In genomic region chr10:25023601-25024157, GRCm38 (mm10) we compare ENCODE assay signal across 10 mouse cellular contexts.
DNase-seq lines count a peak whose midpoint lies in the region; ATAC-seq and TF ChIP-seq lines count a peak whose summit lies in the region.
"Had no signal": no experiment of that assay in that cellular context is flagged by ENCODE, and none has a peak within 500 bp of the region (broad histone marks: within the 10 kb centered on the region; RNA-seq: fewer than 3 reads in every experiment).

No protein-coding gene starts in this region.

- peak; percentile 35 for DNase-seq in kidney, adult 2 months
- peak; percentile 77 for DNase-seq in adrenal gland, postnatal 14 days
- peak; percentile 62 for DNase-seq in embryonic facial prominence, embryonic 11.5 days (ENCODE audit: low spot score)
- DNase-seq in heart, postnatal 4 days = peak; percentile 33
- DNase-seq in MN1 (ENCODE audit: low spot score) = no peak
- DNase-seq: lung, embryonic 14.5 days had no signal

- 0 out of 2 replicates have a peak, but pooled peaks cover 3% of the 10 kb centered on the region for H3K9me3 ChIP-seq in kidney, embryonic 15.5 days (replicated peaks)
- H3K9me3 ChIP-seq in embryonic facial prominence, embryonic 11.5 days (replicated peaks; ENCODE audit: control insufficient read depth, low read length) = no peaks in the 10 kb centered on the region
- H3K9me3 ChIP-seq in midbrain, embryonic 16.5 days (replicated peaks; ENCODE audit: control insufficient read depth, low read length, poor library complexity, severe bottlenecking) = peaks cover 5% of the 10 kb centered on the region; the same call in 1 of the 2 replicates
- no peaks in the 10 kb centered on the region for H3K9me3 ChIP-seq in intestine, postnatal 0 days (ENCODE audit: control insufficient read depth)
- H3K9me3 ChIP-seq: stomach, embryonic 15.5 days had no signal

- no peak for TF ChIP-seq POLR2A in kidney, adult 2 months (IDR thresholded peaks at IDR 0.05; ENCODE audit: low read depth, low read length)

- ATAC-seq in kidney, embryonic 15.5 days (replicated peaks; ENCODE audit: low FRiP score) = no peak
- no peak for ATAC-seq in embryonic facial prominence, embryonic 11.5 days (replicated peaks; ENCODE audit: insufficient number of reproducible peaks, low FRiP score, low TSS enrichment, low read depth)
- ATAC-seq in midbrain, embryonic 16.5 days = peak; percentile 85
- ATAC-seq in intestine, postnatal 0 days = no peak

- no peaks in the 10 kb centered on the region for H3K4me1 ChIP-seq in kidney, adult 2 months (ENCODE audit: control insufficient read depth, insufficient read depth, low read length)
- no peaks in the 10 kb centered on the region for H3K4me1 ChIP-seq in kidney, embryonic 15.5 days
- H3K4me1 ChIP-seq in embryonic facial prominence, embryonic 11.5 days (ENCODE audit: control insufficient read depth, insufficient read depth, low read length) = no peaks in the 10 kb centered on the region
- H3K4me1 ChIP-seq in midbrain, embryonic 16.5 days (ENCODE audit: control insufficient read depth, insufficient read depth, low read length) = no peaks in the 10 kb centered on the region; the same call in 1 of the 2 replicates
- H3K4me1 ChIP-seq in intestine, postnatal 0 days (replicated peaks; ENCODE audit: control insufficient read depth, insufficient read depth, low read length) = no peaks in the 10 kb centered on the region
- H3K4me1 ChIP-seq: stomach, embryonic 15.5 days had no signal

- no peak overlapping the region for H3K9ac ChIP-seq in kidney, embryonic 15.5 days
- no peak overlapping the region for H3K9ac ChIP-seq in embryonic facial prominence, embryonic 11.5 days (replicated peaks; ENCODE audit: low read length)
- no peak overlapping the region for H3K9ac ChIP-seq in midbrain, embryonic 16.5 days (ENCODE audit: low read depth, low read length)
- no peak overlapping the region for H3K9ac ChIP-seq in intestine, postnatal 0 days (ENCODE audit: low read depth, low read length)
- H3K9ac ChIP-seq: lung, embryonic 14.5 days; stomach, embryonic 15.5 days had no signal

- no peaks in the 10 kb centered on the region for H3K36me3 ChIP-seq in kidney, adult 2 months (ENCODE audit: control insufficient read depth, insufficient read depth, low read length)
- no peaks in the 10 kb centered on the region for H3K36me3 ChIP-seq in kidney, embryonic 15.5 days
- no peaks in the 10 kb centered on the region for H3K36me3 ChIP-seq in embryonic facial prominence, embryonic 11.5 days (replicated peaks; ENCODE audit: control insufficient read depth, insufficient read depth, low read depth, low read length)
- H3K36me3 ChIP-seq in midbrain, embryonic 16.5 days (ENCODE audit: control insufficient read depth, insufficient read depth, low read length) = no peaks in the 10 kb centered on the region
- no peaks in the 10 kb centered on the region for H3K36me3 ChIP-seq in intestine, postnatal 0 days (ENCODE audit: control insufficient read depth, insufficient read depth)
- H3K36me3 ChIP-seq: stomach, embryonic 15.5 days had no signal

- WGBS in kidney, adult 2 months = 68% methylated on average over 7 of the region's 7 CpGs
- 71% methylated on average over 7 of the region's 7 CpGs for WGBS in kidney, embryonic 15.5 days
- whole genome bisulfite sequencing in embryonic facial prominence, embryonic 11.5 days = 51% methylated on average over 7 of the region's 7 CpGs
- WGBS in midbrain, embryonic 16.5 days = 53% methylated on average over 7 of the region's 7 CpGs
- WGBS in intestine, postnatal 0 days = 78% methylated on average over 7 of the region's 7 CpGs

- no peak overlapping the region for H3K4me3 ChIP-seq in kidney, adult 2 months (ENCODE audit: insufficient read depth, low read depth, low read length)
- H3K4me3 ChIP-seq in kidney, embryonic 15.5 days (replicated peaks) = no peak overlapping the region
- H3K4me3 ChIP-seq in embryonic facial prominence, embryonic 11.5 days (ENCODE audit: low read depth, low read length) = no peak overlapping the region
- no peak overlapping the region for H3K4me3 ChIP-seq in midbrain, embryonic 16.5 days (ENCODE audit: low read depth, low read length)
- H3K4me3 ChIP-seq in intestine, postnatal 0 days (ENCODE audit: low read depth, low read length) = no peak overlapping the region
- H3K4me3 ChIP-seq: stomach, embryonic 15.5 days had no signal

- no peak for TF ChIP-seq CTCF in kidney, adult 2 months (conservative IDR thresholded peaks at IDR 0.05; ENCODE audit: insufficient read depth, insufficient read length, low read depth, low read length)
- no peak for TF ChIP-seq CTCF in intestine, postnatal 0 days (IDR thresholded peaks at IDR 0.05; ENCODE audit: low read depth)

- H3K27ac ChIP-seq in kidney, adult 2 months (ENCODE audit: insufficient read depth, low read depth, low read length) = no peak overlapping the region
- H3K27ac ChIP-seq in kidney, embryonic 15.5 days = no peak overlapping the region
- no peak overlapping the region for H3K27ac ChIP-seq in embryonic facial prominence, embryonic 11.5 days (replicated peaks; ENCODE audit: low read depth, low read length)
- peak overlapping the region; percentile 47; the same call in 1 of the 2 replicates for H3K27ac ChIP-seq in midbrain, embryonic 16.5 days (ENCODE audit: low read length)
- no peak overlapping the region for H3K27ac ChIP-seq in intestine, postnatal 0 days (ENCODE audit: low read depth, low read length)
- H3K27ac ChIP-seq: stomach, embryonic 15.5 days had no signal

- no peak overlapping the region for H3K4me2 ChIP-seq in kidney, embryonic 15.5 days
- no peak overlapping the region for H3K4me2 ChIP-seq in embryonic facial prominence, embryonic 11.5 days (ENCODE audit: low read depth, low read length)
- H3K4me2 ChIP-seq in midbrain, embryonic 16.5 days (ENCODE audit: low read length) = no peak overlapping the region
- no peak overlapping the region for H3K4me2 ChIP-seq in intestine, postnatal 0 days (replicated peaks; ENCODE audit: low read depth)
- H3K4me2 ChIP-seq: lung, embryonic 14.5 days; stomach, embryonic 15.5 days had no signal

- H3K27me3 ChIP-seq in kidney, adult 2 months (replicated peaks; ENCODE audit: control insufficient read depth, insufficient read depth, low read length) = no peaks in the 10 kb centered on the region
- no peaks in the 10 kb centered on the region for H3K27me3 ChIP-seq in kidney, embryonic 15.5 days
- H3K27me3 ChIP-seq in embryonic facial prominence, embryonic 11.5 days (ENCODE audit: control insufficient read depth, insufficient read depth, low read length) = no peaks in the 10 kb centered on the region
- H3K27me3 ChIP-seq in midbrain, embryonic 16.5 days (ENCODE audit: control insufficient read depth, insufficient read depth, low read depth, low read length) = no peaks in the 10 kb centered on the region
- H3K27me3 ChIP-seq in intestine, postnatal 0 days (replicated peaks; ENCODE audit: control insufficient read depth, insufficient read depth, low read length) = no peaks in the 10 kb centered on the region
- H3K27me3 ChIP-seq: stomach, embryonic 15.5 days had no signal
